Mouse (Mus musculus): ENCODE results near the gene Olfr1474.
"Not testable (repeated sequence)": the region's sequence is repeated elsewhere in the genome, so short reads cannot be mapped to it uniquely, and the experiment has no call there.

Olfr1474 gene

GRCm38 (mm10) chr19:13469265-13469664 is at the start of gene Olfr1474:
TSS of gene Olfr1474 (plus strand) at chr19:13469565.
- not testable (repeated sequence) for DNase-seq (ENCODE audit: low read depth, low spot score)

- DNase-seq (ENCODE audit: low read depth, low spot score), result not testable (repeated sequence)
Measured at GRCm38 (mm10) chr19:13443109-13443508, 26.3 kb upstream of the Olfr1474 start, which contains the start of gene Olfr1471. TSS of gene Olfr1471 (plus strand) at chr19:13443409.

- no peak for DNase-seq (ENCODE audit: low read depth, low spot score)
Measured at GRCm38 (mm10) chr19:13455986-13456385, 13.4 kb upstream of the Olfr1474 start, which contains the start of gene Olfr1472. TSS of gene Olfr1472 (minus strand) at chr19:13456086.

- DNase-seq (ENCODE audit: low read depth, low spot score), result no peak
Measured at GRCm38 (mm10) chr19:13480096-13480495, 10.7 kb downstream of the Olfr1474 start, which contains the start of gene Olfr1475. TSS of gene Olfr1475 (minus strand) at chr19:13480196.

- DNase-seq (ENCODE audit: low read depth, low spot score), result no peak
Measured at GRCm38 (mm10) chr19:13500246-13500645, 30.9 kb downstream of the Olfr1474 start, which contains the start of gene Olfr1477. TSS of gene Olfr1477 (plus strand) at chr19:13500546.

All from embryo, embryonic 11.5 days (tissue).